Mouse (Mus musculus) hindbrain, embryonic 11.5 days (tissue): ENCODE results near the gene Hist1h4m. TPM values are rescaled to one million over a fixed set of nuclear protein-coding genes. Genes with fewer than 3 reads are reported as not detected.
"Not testable (repeated sequence)": the region's sequence is repeated elsewhere in the genome, so short reads cannot be mapped to it uniquely, and the experiment has no call there.

Experiments
- ATAC-seq: fragments of 200-750 bp; cut with Nextera tagmentation; 2 replicates; pipeline ENCODE4 v1.8.0; 2017; ENCODE audit warnings: mild to moderate bottlenecking, moderate TSS enrichment, moderate library complexity; ENCODE audit not compliant: low FRiP score
- DNase-seq: peaks from one replicate; pipeline ENCODE4 v3.0.0-alpha.2; 2015; ENCODE audit warnings: low spot score
- H3K27ac ChIP-seq: fragments of 300-500 bp; sonication (generic); 2 replicates; pipeline ENCODE4 v1.5.1; 2014; ENCODE audit warnings: mild to moderate bottlenecking, low read depth, low read length
- H3K27me3 ChIP-seq: fragments of 300-500 bp; sonication (generic); 2 replicates; pipeline ENCODE4 v1.6.1; 2014; ENCODE audit warnings: mild to moderate bottlenecking, low read length, moderate library complexity, mixed read lengths; ENCODE audit not compliant: control insufficient read depth, insufficient read depth
- H3K36me3 ChIP-seq: fragments of 300-500 bp; sonication (generic); 2 replicates; pipeline ENCODE4 v1.6.1; 2014; ENCODE audit warnings: mild to moderate bottlenecking, low read length, moderate library complexity, mixed read lengths; ENCODE audit not compliant: control insufficient read depth, insufficient read depth
- H3K4me1 ChIP-seq: fragments of 300-500 bp; sonication (generic); replicated peaks from 2 replicates; pipeline ENCODE4 v1.6.1; 2014; ENCODE audit warnings: low read length, mixed read lengths; ENCODE audit not compliant: control insufficient read depth, insufficient read depth
- H3K4me2 ChIP-seq: fragments of 300-500 bp; sonication (generic); replicated peaks from 2 replicates; pipeline ENCODE4 v1.6.1; 2014; ENCODE audit warnings: mild to moderate bottlenecking, low read depth, low read length
- H3K4me3 ChIP-seq: fragments of 300-500 bp; sonication (generic); 2 replicates; pipeline ENCODE4 v1.5.1; 2014; ENCODE audit warnings: low read depth, low read length
- H3K9ac ChIP-seq: fragments of 300-500 bp; sonication (generic); 2 replicates; pipeline ENCODE4 v1.6.1; 2014; ENCODE audit warnings: low read depth, low read length
- H3K9me3 ChIP-seq: fragments of 300-500 bp; sonication (generic); 2 replicates; pipeline ENCODE4 v1.6.1; 2016; ENCODE audit warnings: low read length; ENCODE audit not compliant: control insufficient read depth
- WGBS: fragments of 180-500 bp; shearing (Covaris S2); extraction: QIAGEN DNeasy Blood & Tissue Kit; methylation state at CpG from one replicate; pipeline ENCODE4 v1.1.7; 2014; 5-methylcytosine and 5-hydroxymethylcytosine counted together
- polyA plus RNA-seq: library from polyadenylated mRNA; unstranded; fragments of >200 nt; fragmentation: Nextera tagmentation; extraction: Ambion mirVana; gene quantifications from 2 replicates; pipeline ENCODE4 v1.2.1, GENCODE M21; 2014

Hist1h4m gene
- polyA plus RNA-seq, 1 experiment from 2014 or later, result not detected

DNA sequence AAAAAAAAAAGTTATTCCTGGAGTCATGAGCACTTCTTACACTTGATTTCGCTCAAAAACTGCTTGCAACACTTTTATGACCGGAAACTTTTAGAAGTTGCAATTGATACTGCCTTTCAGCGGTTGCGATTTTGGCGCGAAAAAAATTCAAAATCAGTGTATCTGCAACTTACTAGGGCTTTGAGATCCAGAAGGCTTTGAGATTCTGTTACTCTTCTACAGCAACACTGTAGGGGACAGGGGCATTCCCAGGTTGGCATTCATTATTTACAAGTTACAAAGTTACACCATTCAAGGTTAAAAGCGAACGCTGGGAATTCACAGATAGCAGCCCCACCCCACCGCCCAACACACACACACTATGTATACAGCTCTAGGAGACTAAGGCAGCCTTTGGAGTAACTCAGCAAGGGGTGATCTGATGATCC is 27.8 kb upstream of the Hist1h4m start:
- Histone ChIP-seq H3K4me3 (peak overlapping the region; percentile 35), H3K4me1 (0 out of 2 replicates have a peak, but pooled peaks cover 5% of the 10 kb centered on the region), H3K27me3 (no peaks in the 10 kb centered on the region), H3K27ac (peak overlapping the region; percentile 77), H3K9me3 (no peaks in the 10 kb centered on the region), H3K36me3 (no peaks in the 10 kb centered on the region), H3K9ac (peak overlapping the region; percentile 35; the same call in 1 of the 2 replicates), H3K4me2 (peak overlapping the region; percentile 65)
- peak; percentile 74 for DNase-seq
- WGBS, result 1% methylated on average over 9 of the region's 9 CpGs
- no peak for ATAC-seq

DNA sequence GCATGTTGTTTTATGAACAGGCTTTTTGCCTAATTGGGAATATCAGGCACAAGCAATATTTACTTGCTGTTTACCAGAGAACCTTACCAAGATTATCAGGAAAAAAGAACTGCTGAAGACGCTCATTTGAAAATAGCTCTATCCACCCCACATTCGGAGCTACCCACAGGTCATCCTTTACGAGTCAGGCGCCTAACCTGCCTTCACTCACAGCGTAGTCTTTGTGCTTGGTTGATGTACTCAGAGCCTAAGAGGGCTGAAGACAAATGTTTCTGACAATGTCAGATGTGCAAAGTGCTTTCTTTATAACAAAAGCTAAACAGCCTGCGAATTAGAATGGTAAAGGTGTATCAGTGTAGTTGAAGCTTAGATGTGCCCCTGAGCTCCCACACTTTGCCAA is 27.2 kb upstream of the Hist1h4m start:
- H3K4me3 ChIP-seq, result no peak overlapping the region

DNA sequence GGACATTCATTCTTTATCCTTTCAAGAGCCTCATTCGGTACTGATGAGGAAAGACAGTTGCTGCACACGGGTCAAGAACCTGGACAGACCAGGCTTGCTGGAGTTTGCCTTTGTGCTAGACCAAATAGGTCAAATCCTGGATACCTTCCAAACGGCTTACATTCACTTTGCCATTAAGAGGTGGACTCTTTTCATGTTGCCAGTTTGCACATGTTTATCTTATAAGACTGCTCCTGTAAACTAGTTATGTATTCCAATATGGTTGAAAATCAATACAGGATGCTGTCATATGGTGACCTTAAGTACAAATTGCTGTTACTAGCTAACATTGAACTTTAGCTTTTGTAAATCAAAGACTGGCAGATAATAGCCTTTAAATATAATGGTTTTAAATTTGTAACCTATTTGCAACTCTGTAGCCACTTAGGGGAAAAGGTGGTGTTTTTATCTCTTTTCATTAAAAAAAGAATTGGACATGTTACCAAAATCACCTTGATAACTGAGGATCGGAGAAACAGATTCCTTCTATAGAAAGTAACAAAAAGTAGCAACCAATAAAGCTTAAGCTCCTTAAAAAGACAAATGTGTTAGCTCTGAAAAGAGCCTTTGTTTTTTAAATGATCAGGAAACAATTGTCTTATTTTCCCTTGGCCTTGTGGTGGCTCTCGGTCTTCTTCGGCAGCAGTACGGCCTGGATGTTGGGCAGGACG is 25.2 kb upstream of the Hist1h4m start:
- peak; percentile 51 for DNase-seq
- no peak for ATAC-seq
- Histone ChIP-seq H3K4me2 (peak overlapping the region; percentile 45), H3K27ac (peak overlapping the region; percentile 84), H3K4me3 (peak overlapping the region; percentile 30), H3K27me3 (no peaks in the 10 kb centered on the region), H3K4me1 (0 out of 2 replicates have a peak, but pooled peaks cover 5% of the 10 kb centered on the region), H3K36me3 (no peaks in the 10 kb centered on the region), H3K9ac (peak overlapping the region; percentile 53; the same call in 1 of the 2 replicates), H3K9me3 (no peaks in the 10 kb centered on the region)
- 6% methylated on average over 8 of the region's 8 CpGs for WGBS

More for the DNA sequence above, 27.2 kb upstream of the Hist1h4m start:
- Histone ChIP-seq H3K4me2 (peak overlapping the region; percentile 65), H3K36me3 (no peaks in the 10 kb centered on the region), H3K27me3 (no peaks in the 10 kb centered on the region), H3K9ac (peak overlapping the region; percentile 35; the same call in 1 of the 2 replicates), H3K4me1 (0 out of 2 replicates have a peak, but pooled peaks cover 5% of the 10 kb centered on the region), H3K9me3 (no peaks in the 10 kb centered on the region), H3K27ac (peak overlapping the region; percentile 77)
- WGBS, result 22% methylated on average over 6 of the region's 6 CpGs
- ATAC-seq (no peak), DNase-seq (peak; percentile 22)

DNA sequence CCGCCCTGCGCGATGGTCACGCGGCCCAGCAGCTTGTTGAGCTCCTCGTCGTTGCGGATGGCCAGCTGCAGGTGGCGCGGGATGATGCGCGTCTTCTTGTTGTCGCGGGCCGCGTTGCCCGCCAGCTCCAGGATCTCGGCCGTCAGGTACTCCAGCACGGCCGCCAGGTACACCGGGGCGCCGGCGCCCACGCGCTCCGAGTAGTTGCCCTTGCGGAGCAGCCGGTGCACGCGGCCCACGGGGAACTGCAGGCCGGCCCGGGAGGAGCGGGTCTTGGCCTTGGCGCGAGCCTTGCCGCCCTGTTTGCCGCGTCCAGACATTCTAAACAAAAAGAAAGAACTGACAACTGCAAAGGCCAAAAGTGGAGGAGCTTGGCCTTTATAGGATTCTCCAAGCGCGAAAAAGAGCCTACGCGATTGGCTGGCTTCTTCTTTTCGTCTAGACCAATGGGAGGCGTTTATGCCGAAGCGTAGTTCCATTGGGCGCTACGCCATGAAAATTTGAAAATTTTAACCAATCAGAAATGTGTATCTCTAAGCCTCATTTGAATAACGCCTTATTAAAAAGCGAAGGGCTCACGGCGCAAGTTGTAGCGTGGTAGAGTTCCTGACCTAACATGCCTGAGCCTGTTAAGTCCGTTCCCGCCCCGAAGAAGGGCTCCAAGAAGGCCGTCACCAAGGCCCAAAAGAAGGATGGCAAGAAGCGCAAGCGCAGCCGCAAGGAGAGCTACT is 24.5 kb upstream of the Hist1h4m start, which contains the start of the genes Hist1h2an and Hist1h2bp:
Gene Hist1h2an (minus strand): TSS at position 320 of the 731 bp plus-strand sequence.
Gene Hist1h2bp (plus strand): TSS at position 563 of the 731 bp plus-strand sequence.
- not testable (repeated sequence) for H3K9me3 ChIP-seq, H3K27me3 ChIP-seq, H3K36me3 ChIP-seq, H3K4me1 ChIP-seq
- under 1% methylated on average over 36 of the region's 63 CpGs for WGBS
- ATAC-seq (peak; percentile 96), DNase-seq (peak; percentile 91)
- Histone ChIP-seq H3K27ac (peak within 1 kb of the TSS; percentile 84), H3K9ac (peak within 1 kb of the TSS; percentile 53), H3K4me3 (peak within 1 kb of the TSS; percentile 30), H3K4me2 (peak within 1 kb of the TSS; percentile 45)

DNA sequence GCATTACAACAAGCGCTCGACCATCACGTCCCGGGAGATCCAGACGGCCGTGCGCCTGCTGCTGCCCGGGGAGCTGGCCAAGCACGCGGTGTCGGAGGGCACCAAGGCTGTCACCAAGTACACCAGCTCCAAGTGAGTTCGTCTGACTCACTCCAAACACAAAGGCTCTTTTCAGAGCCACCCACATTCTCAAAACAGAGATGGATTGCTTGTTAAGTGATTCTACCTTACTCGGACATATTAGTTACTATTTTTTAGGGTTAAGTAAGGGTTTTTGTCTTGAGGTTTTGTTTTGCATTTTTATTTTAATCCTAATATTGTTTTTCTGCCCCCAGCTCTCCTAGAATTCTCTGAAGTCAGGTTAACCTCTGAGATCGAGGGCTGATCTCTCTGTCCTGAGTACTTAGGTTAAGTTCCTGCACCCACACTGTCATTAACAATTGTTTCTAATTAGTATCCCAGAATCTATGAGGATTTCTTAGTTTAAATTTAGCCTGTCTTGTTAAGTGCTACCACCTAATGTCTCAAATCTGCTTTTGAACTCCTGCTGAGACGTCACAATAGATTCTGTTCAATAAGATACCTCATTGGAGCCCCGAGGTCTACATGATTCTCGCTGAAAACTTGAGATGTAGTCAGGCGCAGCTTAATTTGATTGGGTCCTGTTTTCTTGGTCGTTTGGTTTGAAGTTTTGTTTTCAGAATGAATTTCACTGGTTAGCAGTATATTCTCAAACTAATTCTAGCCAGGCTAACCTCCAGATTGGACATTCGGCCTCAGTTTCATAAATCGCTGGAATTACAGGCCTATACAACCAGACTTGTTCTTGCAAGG is 23.6 kb upstream of the Hist1h4m start:
- peak overlapping the region; percentile 33 for H3K4me2 ChIP-seq
- peak overlapping the region; percentile 20; the same call in 1 of the 2 replicates for H3K4me3 ChIP-seq
- H3K4me1 ChIP-seq, result 0 out of 2 replicates have a peak, but pooled peaks cover 5% of the 10 kb centered on the region
- H3K9me3 ChIP-seq, result no peaks in the 10 kb centered on the region
- peak overlapping the region; percentile 31 for H3K9ac ChIP-seq
- no peaks in the 10 kb centered on the region for H3K27me3 ChIP-seq
- no peaks in the 10 kb centered on the region for H3K36me3 ChIP-seq
- 19% methylated on average over 10 of the region's 21 CpGs for whole genome bisulfite sequencing
- peak; percentile 44 for DNase-seq
- H3K27ac ChIP-seq, result peak overlapping the region; percentile 74
- peak; percentile 53 for ATAC-seq

DNA sequence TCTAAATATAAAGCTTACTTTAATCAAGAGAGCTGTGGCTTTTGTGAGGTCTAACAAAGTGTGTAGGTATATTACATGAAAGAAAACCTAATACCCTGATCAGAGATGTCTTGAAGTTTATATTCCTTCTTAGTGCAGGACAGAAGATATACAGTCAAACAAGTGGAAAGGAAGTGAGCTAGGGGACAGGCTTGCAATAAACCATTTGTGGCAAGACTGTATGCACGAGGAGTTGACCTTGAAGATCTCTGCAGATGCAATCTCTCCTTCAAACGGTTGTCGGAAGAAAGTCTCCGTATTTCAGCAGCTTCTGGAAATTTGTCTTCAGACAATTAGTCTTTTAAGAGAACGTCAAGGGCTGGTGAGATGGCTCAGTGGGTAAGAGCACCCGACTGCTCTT is 21.6 kb upstream of the Hist1h4m start:
- Histone ChIP-seq H3K9ac (no peak overlapping the region), H3K4me3 (no peak overlapping the region), H3K4me1 (0 out of 2 replicates have a peak, but pooled peaks cover 5% of the 10 kb centered on the region), H3K9me3 (no peaks in the 10 kb centered on the region), H3K36me3 (no peaks in the 10 kb centered on the region), H3K27ac (no peak overlapping the region), H3K4me2 (no peak overlapping the region), H3K27me3 (no peaks in the 10 kb centered on the region)
- ATAC-seq, result no peak
- WGBS, result 62% methylated on average over 6 of the region's 6 CpGs
- no peak for DNase-seq

DNA sequence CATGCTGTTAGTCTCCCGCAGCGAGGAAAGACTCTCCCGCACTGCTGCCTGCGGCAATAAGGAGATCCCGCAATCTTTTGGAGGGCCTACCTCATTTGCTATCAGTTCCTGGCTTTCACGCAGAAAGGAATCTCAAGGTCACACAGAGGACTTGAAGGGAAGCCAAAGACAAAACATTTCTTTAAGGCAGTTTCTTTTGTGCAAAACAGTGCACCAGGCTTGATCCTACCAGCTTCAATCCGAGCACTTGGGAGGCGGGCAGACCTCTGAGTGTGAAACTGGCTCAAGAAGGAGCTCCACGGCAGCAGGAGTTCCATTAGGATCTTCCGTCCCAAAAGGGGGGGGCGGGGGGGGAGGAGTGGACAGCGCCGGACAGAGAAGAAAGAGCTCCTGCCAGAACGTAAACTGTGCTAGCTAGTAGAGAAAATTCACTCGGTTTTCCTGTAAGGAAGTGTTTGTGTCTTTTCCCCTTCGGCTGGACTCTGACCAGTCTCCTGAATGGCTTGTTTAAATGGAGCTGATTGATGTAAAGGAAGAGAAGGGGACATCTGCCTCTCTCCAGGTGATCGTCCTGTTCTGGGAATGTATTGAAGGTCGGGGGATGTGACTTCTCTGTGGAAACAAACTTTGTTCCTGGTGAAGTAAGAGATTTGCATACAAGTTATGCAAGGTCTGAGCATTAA is 20.8 kb upstream of the Hist1h4m start:
- no peaks in the 10 kb centered on the region for H3K36me3 ChIP-seq
- no peak overlapping the region for H3K4me3 ChIP-seq
- ATAC-seq (no peak), DNase-seq (peak; percentile 38)
- H3K9ac ChIP-seq, result peak overlapping the region; percentile 31; the same call in 1 of the 2 replicates
- H3K9me3 ChIP-seq, result no peaks in the 10 kb centered on the region
- H3K4me2 ChIP-seq, result peak overlapping the region; percentile 19; the same call in 1 of the 2 replicates
- 0 out of 2 replicates have a peak, but pooled peaks cover 5% of the 10 kb centered on the region for H3K4me1 ChIP-seq
- H3K27ac ChIP-seq, result 0 out of 2 replicates have a peak overlapping the region, but pooled peaks have one; percentile 33
- H3K27me3 ChIP-seq, result no peaks in the 10 kb centered on the region
- WGBS, result 8% methylated on average over 17 of the region's 18 CpGs
